Mouse (Mus musculus) hindbrain, postnatal 0 days (tissue): ENCODE data around the gene Glod4. TPM values are rescaled to one million over a fixed set of nuclear protein-coding genes. Genes with fewer than 3 reads are reported as not detected.

Experiments
- ATAC-seq: fragments of 200-750 bp; cut with Nextera tagmentation; 2 replicates; pipeline ENCODE4 v1.8.0; 2017; ENCODE audit warnings: mild to moderate bottlenecking, moderate TSS enrichment, moderate library complexity
- DNase-seq: peaks from one replicate; pipeline ENCODE4 v3.0.0-alpha.2; 2015; ENCODE audit warnings: low spot score
- H3K27ac ChIP-seq: fragments of 300-500 bp; sonication (generic); 2 replicates; pipeline ENCODE4 v1.5.1; 2014; ENCODE audit warnings: mild to moderate bottlenecking
- H3K27me3 ChIP-seq: fragments of 300-500 bp; sonication (generic); 2 replicates; pipeline ENCODE4 v1.6.1; 2014; ENCODE audit warnings: low read length, mixed read lengths; ENCODE audit not compliant: insufficient read depth
- H3K36me3 ChIP-seq: fragments of 300-500 bp; sonication (generic); 2 replicates; pipeline ENCODE4 v1.6.1; 2014; ENCODE audit warnings: low read length, mixed read lengths; ENCODE audit not compliant: insufficient read depth
- H3K4me1 ChIP-seq: fragments of 300-500 bp; sonication (generic); 2 replicates; pipeline ENCODE4 v1.6.1; 2014; ENCODE audit warnings: antibody characterized with exemption, low read length, mixed read lengths; ENCODE audit not compliant: insufficient read depth
- H3K4me2 ChIP-seq: fragments of 300-500 bp; sonication (generic); 2 replicates; pipeline ENCODE4 v1.6.1; 2014; ENCODE audit warnings: low read depth, mild to moderate bottlenecking, low read length, moderate library complexity, mixed read lengths
- H3K4me3 ChIP-seq: fragments of 300-500 bp; sonication (generic); 2 replicates; pipeline ENCODE4 v1.5.1; 2014; ENCODE audit warnings: low read length
- H3K9ac ChIP-seq: fragments of 300-500 bp; sonication (generic); replicated peaks from 2 replicates; pipeline ENCODE4 v1.6.1; 2014; ENCODE audit warnings: mild to moderate bottlenecking, low read length, moderate library complexity, mixed read lengths
- H3K9me3 ChIP-seq: fragments of 300-500 bp; sonication (generic); 2 replicates; pipeline ENCODE4 v1.6.1; 2016; ENCODE audit warnings: low read length, mixed read lengths
- CTCF ChIP-seq: IDR thresholded peaks from 2 replicates; pipeline ENCODE4 v1.5.1; 2016; ENCODE audit warnings: antibody characterized with exemption, control low read depth, low read depth
- WGBS: fragments of 180-500 bp; shearing (Covaris S2); extraction: QIAGEN DNeasy Blood & Tissue Kit; methylation state at CpG from one replicate; pipeline ENCODE4 v1.1.7; 2014; 5-methylcytosine and 5-hydroxymethylcytosine counted together
- polyA plus RNA-seq: library from polyadenylated mRNA; unstranded; fragments of >200 nt; fragmentation: Nextera tagmentation; extraction: Ambion mirVana; gene quantifications from 2 replicates; pipeline ENCODE4 v1.2.1, GENCODE M21; 2015
- total RNA-seq: library from RNA; depleted of rRNA; stranded (reverse); fragments of >200 nt; gene quantifications from 2 replicates; pipeline ENCODE4 v1.2.3, GENCODE M21; 2014

Gene Glod4
- total and polyA plus RNA-seq, 2 experiments from 2014 or later: 34.2 to 118 TPM

DNA sequence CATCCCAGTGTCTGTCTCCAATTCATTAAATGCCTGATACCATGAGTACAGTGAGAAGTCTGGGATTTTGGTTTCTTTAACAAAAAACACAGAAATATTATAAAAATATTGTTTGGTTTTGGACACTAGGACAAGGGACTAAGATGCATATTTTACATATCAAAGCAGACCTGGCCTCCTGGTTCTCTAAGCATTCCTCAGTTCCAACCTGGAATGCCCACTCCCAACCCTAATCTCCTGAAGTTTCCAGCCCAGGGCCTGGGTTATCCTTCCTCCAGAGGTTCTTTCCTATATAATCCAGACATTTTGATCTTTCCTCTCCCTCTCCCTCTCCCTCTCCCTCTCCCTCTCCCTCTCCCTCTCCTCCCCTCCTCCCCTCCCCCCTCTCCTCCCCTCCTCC is 18.5 kb downstream of the Glod4 start:
- Histone ChIP-seq H3K4me1 (no peaks in the 10 kb centered on the region), H3K27ac (no peak overlapping the region), H3K36me3 (peaks cover 21% of the 10 kb centered on the region; the same call in 1 of the 2 replicates), H3K4me3 (no peak overlapping the region), H3K9me3 (no peaks in the 10 kb centered on the region), H3K4me2 (no peak overlapping the region), H3K9ac (no peak overlapping the region), H3K27me3 (no peaks in the 10 kb centered on the region)
- ATAC-seq: no peak
- no peak for DNase-seq
- no peak for TF ChIP-seq CTCF

DNA sequence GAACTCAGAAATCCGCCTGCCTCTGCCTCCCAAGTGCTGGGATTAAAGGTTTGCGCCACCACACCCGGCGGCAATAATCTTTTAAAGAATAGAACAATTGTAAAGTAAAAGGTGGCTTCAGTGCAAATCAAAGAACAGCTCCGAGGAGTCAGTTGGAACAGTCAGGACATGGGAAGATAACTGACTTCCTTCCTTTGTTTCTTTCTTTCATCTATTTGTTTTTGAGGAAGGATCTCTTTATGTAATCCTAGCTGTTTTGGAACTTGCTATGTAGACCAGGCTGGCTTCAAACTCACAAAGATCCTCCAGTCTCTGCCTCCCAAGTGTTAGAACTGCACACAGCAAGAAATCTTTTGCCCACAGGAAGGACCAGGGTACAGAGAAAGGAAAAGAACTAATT is 18.9 kb downstream of the Glod4 start:
- WGBS: 89% methylated on average over 5 of the region's 5 CpGs
- H3K4me2 ChIP-seq: no peak overlapping the region
- no peaks in the 10 kb centered on the region for H3K4me1 ChIP-seq
- no peak overlapping the region for H3K27ac ChIP-seq
- no peaks in the 10 kb centered on the region for H3K9me3 ChIP-seq
- no peak overlapping the region for H3K9ac ChIP-seq
- H3K4me3 ChIP-seq: no peak overlapping the region
- DNase-seq: no peak
- H3K27me3 ChIP-seq: no peaks in the 10 kb centered on the region
- no peak for ATAC-seq
- H3K36me3 ChIP-seq: peaks cover 21% of the 10 kb centered on the region; the same call in 1 of the 2 replicates
- TF ChIP-seq CTCF: no peak

DNA sequence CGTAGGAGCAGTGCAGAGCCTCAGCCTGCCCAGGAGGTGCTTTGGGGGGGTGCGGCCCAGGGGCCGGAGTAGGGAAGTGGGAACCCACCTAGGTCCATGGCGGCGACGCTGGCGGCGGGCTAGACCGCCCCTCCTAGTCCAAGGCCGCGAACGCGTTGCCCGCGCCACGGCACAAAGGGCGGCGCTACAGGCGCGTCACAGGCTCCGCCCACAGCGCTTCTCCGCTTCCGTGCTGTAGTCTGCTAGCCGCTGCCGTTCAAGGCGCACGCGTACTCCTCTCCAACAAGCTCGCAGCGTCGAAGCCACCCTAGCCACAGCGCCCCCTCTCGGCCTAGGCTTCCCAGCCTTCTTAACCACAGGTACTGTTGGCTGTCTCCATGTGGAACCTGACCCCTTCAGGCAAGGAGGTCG is 26.1 kb downstream of the Glod4 start, which contains the start of the genes Dbil5 and Gemin4:
Gene Dbil5, plus strand, starts transcription at position 219 of the 411 bp plus-strand sequence.
Gene Gemin4, minus strand, starts transcription at position 275 of the 411 bp plus-strand sequence.
- no peaks in the 10 kb centered on the region for H3K27me3 ChIP-seq
- TF ChIP-seq CTCF: peak; percentile 99
- peak within 1 kb of the TSS; percentile 88 for H3K9ac ChIP-seq
- H3K9me3 ChIP-seq: no peaks in the 10 kb centered on the region
- H3K4me3 ChIP-seq: peak within 1 kb of the TSS; percentile 85
- ATAC-seq (peak; percentile 99), DNase-seq (peak; percentile 98)
- peak within 1 kb of the TSS; percentile 94 for H3K4me2 ChIP-seq
- peak within 1 kb of the TSS; percentile 91 for H3K27ac ChIP-seq
- peaks cover 19% of the 10 kb centered on the region; the same call in 1 of the 2 replicates for H3K36me3 ChIP-seq
- under 1% methylated on average over 28 of the region's 35 CpGs for WGBS
- 0 out of 2 replicates have a peak, but pooled peaks cover 3% of the 10 kb centered on the region for H3K4me1 ChIP-seq

DNA sequence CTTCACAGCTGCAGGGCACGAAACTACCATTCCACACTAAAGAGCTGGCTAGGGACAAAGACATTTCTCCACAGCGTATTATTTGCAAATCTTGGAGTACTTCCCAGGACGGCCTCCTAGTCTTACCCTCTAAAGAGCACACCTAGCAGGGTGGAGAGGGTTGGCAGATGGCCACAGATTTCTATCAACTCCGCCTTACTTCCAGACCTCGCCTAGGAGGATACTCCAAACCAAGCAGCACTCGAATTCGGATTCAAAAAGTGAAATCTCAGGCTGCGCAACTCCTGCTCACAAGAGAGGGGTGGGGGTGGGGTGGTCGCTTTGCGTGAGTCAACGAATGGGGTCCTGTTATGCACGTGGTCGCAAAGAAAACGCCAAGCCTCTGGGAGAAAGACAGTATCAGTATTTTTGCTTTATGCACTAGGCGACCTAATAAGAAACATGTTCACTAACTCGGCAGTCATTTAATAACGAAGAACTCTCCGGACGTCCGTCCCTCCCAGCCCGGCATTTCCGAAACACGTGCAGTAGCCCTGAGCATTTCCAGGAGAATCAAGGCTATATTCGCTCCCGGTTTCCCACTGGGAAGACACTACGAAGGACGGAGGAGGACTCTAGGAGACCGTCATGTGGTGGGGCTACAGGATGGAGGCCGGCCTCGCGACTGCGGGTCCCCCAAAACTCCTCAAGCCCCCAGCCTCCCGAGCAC is 26.7 kb downstream of the Glod4 start:
- ATAC-seq: peak; percentile 89
- peak overlapping the region; percentile 85 for H3K4me3 ChIP-seq

DNA sequence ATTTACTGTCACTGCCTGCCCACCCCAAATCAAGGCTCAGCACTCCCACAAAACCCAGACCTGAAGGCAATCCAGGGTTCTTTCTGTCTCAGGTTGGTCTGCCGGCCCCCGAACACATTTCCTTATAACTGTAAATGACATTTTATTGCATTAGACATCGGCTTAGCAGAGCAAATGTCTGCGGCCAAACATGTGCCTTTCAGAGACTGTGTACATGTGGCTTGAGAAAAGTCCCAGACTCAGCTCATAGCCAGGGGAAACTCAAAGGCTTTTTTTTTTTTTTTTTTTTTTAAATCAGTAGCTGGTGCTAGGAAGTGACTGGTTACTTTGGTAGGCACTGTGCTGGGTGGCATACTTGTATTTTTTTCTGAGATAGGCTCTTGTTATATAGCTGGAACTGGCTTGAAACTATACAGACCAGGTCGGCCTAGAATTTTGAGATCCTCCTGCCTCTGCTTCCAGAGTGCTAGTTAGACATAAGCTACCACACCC is 27.4 kb downstream of the Glod4 start:
- no peak overlapping the region; the same call in 1 of the 2 replicates for H3K9ac ChIP-seq
- H3K36me3 ChIP-seq: peaks cover 17% of the 10 kb centered on the region; the same call in 1 of the 2 replicates
- WGBS: 92% methylated on average over 5 of the region's 5 CpGs
- H3K27me3 ChIP-seq: no peaks in the 10 kb centered on the region
- DNase-seq: no peak
- no peaks in the 10 kb centered on the region for H3K9me3 ChIP-seq
- H3K4me1 ChIP-seq: 0 out of 2 replicates have a peak, but pooled peaks cover 3% of the 10 kb centered on the region
- H3K4me2 ChIP-seq: peak overlapping the region; percentile 94
- ATAC-seq: no peak
- peak overlapping the region; percentile 85; the same call in 1 of the 2 replicates for H3K4me3 ChIP-seq
- TF ChIP-seq CTCF: no peak
- no peak overlapping the region for H3K27ac ChIP-seq

More for the DNA sequence above, 26.7 kb downstream of the Glod4 start:
- WGBS: under 1% methylated on average over 33 of the region's 33 CpGs
- Histone ChIP-seq H3K4me2 (peak overlapping the region; percentile 94), H3K9me3 (no peaks in the 10 kb centered on the region), H3K27me3 (no peaks in the 10 kb centered on the region), H3K27ac (peak overlapping the region; percentile 91), H3K36me3 (peaks cover 21% of the 10 kb centered on the region; the same call in 1 of the 2 replicates), H3K4me1 (0 out of 2 replicates have a peak, but pooled peaks cover 3% of the 10 kb centered on the region), H3K9ac (peak overlapping the region; percentile 88)
- DNase-seq: peak; percentile 62
- no peak for TF ChIP-seq CTCF

DNA sequence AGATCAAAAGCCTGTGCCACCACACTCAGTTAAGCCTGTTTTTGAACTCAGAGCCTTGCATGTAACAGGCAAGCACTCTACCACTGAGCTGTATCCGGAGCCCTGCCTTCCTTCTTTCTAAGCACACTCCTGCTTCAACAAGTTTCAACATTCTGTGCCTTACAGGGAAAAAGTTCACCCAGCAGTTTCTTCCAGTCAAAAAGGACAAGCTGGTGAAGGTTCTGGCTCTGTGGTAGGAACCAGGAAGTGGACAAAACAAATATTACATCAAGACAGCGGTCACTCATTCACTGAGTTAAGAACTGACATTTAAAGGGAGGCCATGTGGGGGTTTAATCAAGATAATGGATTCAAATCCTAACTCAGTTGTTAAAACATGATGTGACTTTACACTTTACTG is 28.5 kb downstream of the Glod4 start:
- TF ChIP-seq CTCF: no peak
- 87% methylated on average over 2 of the region's 2 CpGs for WGBS

More for the DNA sequence above, 28.5 kb downstream of the Glod4 start:
- ATAC-seq (no peak), DNase-seq (no peak)
- Histone ChIP-seq H3K4me2 (no peak overlapping the region), H3K36me3 (peaks cover 13% of the 10 kb centered on the region; the same call in 1 of the 2 replicates), H3K9me3 (no peaks in the 10 kb centered on the region), H3K9ac (no peak overlapping the region), H3K27ac (no peak overlapping the region), H3K27me3 (no peaks in the 10 kb centered on the region), H3K4me3 (no peak overlapping the region), H3K4me1 (0 out of 2 replicates have a peak, but pooled peaks cover 3% of the 10 kb centered on the region)
